Mouse (Mus musculus) megakaryocyte-erythroid progenitor cell, adult 5-6 weeks (primary cell): ENCODE measurements around the gene Tbx21. TPM values are rescaled to one million over a fixed set of nuclear protein-coding genes. Genes with fewer than 3 reads are reported as not detected.

Experiments used
- ATAC-seq: replicated peaks from 2 replicates; pipeline ENCODE4 v1.8.0; 2016; ENCODE audit warnings: mild to moderate bottlenecking, inconsistent platforms; ENCODE audit not compliant: severe bottlenecking, poor library complexity, low FRiP score, low TSS enrichment
- total RNA-seq, 2 experiments: library from RNA; stranded (forward) in 1 of 2; stranded (reverse) in 1 of 2; fragments of 200-1000, 215-1000 nt in 1 of 2; fragments of >200 nt in 1 of 2; fragmentation: Nextera tagmentation in 1 of 2; gene quantifications; 2 replicates each; pipeline ENCODE4 v1.2.3; 2014 to 2017

Gene Tbx21
- total RNA-seq, 2 experiments from 2014 or later = 0.61 to 0.96 TPM

DNA sequence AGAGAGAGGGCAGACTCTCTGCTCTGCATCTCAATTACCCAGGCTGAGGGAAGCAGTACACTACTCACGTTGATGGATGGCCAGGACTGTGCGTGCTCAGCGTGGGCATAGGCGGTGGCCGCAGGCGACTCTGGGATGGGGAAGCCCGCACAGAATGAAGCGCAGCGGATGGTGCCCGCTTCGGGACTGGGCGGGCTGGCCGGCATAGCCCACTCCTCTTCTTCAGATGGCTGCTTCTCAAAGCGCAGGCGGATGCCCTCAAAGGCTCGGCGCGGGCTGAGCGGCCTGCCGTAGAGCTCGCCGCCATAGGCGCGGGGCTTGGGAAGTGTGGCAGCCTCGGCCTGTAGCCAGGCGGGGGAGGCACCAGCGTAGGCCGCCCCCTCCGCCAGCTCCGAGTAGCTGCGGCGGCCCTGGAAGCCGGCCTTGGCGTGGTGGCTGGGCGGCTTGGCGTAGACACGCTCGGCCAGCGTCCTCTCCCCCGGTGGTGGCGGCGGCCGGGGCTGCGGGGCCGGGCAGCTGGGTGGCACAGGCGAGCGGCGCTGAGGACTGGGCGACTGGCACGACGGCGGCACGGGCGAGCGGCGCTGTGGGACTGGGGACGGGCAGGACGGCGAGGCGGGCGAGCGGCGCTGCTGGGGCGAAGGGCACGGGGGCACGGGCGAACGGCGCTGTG lies 23.6 kb upstream of the Tbx21 start:
- no peak for ATAC-seq

DNA sequence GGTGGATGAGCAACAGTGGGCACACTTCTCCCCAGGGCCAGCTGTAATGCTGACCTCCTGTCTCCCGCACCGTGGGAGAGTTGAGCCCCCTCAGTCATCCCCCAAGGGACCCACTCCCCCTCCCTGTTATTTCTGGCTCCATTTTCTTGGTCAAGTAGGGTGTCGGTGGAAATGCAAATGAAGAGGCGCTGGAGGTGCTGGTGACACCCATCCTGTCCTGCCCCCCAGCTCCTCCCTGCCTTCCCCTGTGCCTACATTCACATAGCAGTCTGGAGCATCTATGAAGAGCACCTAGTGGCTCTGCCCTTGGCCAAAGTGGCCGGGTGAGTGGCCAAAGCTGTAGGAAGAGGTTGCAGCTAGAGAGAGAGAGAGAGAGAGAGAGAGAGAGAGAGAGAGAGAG lies 18.1 kb upstream of the Tbx21 start:
- no peak for ATAC-seq

DNA sequence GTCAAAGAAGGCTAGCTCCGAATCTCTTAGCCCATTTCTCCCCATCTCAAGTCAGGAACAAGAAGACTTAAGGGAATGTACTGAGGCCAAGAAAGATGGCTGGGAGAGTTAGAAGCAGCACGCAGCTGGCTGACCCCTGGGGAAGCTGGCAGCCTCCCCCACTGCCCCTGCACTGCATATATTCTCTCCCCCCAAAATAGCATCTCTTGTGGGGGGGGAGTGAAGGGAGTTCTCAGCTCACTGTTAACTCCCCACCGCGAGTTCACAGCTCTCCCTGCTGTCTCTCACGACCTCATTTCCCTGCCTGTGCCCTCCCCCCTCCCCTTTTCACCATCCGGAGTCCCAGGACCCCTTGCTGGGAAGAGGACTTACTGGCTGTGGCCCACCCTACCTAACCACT lies 17.1 kb upstream of the Tbx21 start:
- ATAC-seq = no peak

DNA sequence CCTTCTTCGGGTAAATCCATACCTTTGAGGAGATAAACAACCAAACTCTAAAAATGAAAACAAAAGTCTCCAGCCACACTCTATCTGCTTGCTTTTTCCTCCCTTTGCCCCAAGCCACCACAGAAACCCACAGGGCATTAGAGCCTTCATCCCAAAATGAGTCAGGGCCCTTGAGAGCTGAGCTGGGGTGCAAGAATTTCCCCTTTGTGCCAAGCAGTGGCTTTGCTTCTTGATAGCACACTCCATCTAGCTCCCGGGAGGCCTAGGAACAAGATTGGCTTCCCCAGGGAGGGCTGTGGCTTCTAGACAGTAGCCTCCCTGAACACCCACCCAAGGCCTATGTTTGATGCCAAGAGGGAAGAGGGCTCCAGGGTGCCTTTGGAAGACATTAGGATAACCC lies 16.6 kb upstream of the Tbx21 start:
- ATAC-seq = no peak

DNA sequence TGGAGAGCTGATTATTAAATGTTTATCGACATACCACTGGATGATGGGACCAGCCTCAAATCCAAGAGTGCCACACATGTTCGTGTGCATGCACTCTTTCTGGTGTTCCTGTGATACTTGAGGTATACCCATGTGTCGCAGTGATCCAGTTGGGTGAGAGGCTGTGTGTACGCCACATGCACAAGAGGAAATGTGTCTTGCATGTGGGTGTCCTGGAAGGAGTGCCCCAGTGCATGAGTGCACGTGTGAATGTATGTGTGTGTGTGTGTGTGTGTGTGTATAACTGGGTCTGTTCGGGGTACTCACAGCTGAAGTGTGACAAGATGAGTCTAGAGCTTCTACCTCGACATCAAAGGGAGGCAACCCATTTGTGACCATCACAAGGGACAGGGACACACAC lies 15.2 kb upstream of the Tbx21 start:
- ATAC-seq = no peak

DNA sequence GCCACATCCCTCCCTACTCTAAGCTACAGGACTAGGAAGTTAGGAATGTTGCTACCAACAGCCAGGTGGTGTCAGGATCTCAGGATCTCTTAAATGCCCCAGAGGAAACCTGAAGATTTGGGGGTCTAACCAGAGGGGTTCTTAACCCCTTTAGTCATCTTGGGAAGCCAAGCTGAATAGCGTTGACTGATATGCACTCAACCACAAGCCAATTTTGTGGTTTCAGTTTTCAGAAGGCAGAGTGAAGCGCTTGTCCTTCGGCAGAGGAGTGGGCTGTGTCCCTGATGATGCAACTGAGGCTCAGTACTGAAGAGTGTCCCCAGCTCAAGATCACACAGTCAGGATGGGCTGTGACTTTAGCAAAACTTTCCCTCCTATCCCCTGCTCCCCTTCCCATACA lies 13.8 kb upstream of the Tbx21 start:
- ATAC-seq = no peak

DNA sequence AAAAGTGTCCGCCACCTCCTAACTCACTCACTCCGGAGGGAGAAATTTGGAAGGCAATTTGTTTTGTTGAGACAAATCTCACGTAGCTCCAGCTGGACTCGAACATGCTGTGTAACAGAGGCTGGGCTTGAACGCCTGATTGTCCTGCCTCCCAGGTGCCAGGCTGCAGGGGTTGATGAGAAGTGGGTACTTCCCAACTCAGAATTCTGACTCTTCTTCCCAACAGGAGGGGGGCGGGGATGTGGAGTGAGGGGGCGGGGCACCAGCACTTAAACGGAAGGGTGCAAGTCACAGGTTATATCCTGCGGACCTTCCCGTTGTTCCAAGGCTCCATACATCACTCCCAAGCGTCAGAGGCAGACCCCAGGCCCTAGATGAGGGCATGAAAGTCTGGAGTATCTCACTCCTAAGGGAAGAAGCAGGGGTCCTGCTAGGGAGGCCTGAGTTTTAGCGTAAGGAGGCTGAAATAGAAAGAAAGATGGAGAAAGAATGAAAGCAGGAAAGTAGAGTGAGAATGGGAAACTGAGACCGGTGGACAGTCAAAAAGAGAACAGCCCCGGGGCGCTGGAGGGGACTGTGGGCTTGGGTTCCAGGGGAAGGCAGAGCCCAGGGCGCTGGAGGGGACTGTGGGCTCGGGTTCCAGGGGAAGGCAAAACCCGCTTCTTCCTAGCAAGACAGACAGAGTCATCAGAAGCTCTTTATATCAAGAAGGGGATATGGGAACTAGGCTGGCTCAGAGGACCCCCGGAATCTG lies 12.5 kb upstream of the Tbx21 start:
- ATAC-seq = no peak

DNA sequence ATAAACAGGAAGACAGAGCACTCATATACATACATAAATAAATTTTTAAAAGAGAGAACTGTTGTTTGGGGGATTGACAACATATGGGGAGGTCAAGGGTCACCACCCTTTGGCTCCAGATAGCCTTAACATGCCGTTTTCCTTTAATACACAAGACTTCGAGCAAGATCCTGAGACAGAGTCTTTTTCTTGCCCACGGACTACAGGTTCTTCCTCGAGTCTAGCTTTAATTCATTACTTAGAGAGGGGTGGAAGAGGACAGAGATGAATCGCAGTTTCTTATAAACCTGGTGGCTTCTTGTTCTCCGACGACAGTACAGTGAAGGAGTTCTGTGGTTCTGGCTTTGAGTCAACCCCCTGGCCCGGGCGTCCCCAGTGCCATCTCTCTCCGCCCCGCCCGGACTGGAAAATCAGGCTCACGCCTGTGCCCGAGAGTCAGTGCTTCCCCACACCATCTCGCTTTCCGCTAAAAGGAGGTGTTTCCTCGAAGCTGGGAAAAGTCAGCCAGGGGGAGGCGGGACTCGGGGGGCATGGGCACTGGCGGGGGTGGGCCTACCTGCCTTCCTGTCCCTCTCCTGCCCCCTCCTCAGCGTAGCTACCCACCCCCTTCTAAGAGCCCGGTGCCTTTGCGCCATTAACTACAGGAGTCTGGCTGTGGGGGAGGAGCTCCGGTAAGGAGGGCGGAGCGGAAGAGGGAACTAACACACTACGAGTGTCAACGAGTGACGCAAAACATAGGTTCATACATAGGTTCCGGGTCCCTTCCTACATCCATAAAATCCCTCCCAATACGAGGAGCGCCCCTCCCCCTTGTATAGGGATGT lies 11.7 kb upstream of the Tbx21 start:
- peak; percentile 65 for ATAC-seq

DNA sequence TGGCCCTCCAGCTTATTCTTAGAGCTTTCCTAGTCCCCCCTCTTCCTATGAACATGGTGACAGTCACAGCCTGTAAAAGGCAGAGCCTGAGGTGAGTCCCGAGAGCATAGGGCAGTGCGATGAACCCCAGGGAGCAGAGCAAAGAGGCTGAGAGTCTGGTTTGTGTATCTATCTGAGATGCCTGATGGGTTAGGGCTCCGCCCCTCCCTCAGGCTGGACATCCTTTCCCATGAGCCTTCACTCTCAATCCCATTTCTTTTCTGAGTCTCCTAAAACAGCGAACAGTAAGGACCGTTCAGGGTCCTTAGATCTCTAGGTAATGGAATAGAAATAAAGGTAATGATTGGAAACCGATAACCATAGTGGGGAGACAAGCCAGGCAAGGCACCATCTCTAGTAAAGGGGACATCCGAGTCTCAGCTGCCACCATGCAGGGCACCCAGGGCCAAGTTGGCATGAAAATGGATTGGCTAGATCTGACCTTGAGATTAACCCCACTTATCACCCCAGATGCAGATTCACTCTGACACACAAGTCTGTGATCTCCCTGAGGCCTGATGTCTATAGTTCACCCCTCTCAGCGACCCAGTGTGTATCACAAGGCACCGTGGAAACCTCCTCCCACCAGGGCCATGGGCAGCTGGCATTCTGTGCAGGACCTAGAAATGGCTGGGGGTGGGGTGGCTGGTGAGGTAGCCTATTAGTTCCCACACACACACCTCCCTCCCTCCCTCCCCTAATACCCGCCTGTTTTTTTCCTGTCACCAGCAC lies 9.3 kb upstream of the Tbx21 start:
- no peak for ATAC-seq

DNA sequence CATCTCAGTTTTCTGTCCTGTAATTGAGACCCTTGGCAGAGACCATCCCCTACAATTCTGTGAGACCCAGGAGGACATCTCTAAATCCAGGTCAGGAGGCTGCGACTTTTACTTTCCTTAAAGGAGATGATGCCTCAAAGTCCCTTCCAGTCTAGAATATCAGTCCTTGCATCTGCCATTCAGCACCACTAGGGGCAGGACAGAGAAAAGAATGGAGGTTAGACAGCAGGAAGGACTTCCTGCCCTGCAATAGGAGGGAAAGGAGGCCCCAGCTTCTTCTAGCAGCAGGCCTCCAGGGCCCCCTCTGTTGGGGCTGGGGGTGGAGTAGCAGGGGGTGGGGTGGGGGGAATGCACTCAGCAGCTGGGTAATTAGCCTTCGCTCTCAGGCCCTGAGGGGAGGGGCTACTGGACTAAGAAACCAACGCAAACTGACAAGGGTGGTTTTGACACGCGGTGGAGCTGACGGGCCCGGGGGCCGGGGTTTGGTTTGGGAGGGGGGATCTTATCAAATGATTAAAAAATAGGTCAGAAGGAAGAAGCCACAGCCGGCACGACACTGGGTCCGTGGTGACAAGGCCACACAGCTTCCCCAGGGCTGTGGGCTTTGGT lies 8.3 kb upstream of the Tbx21 start:
- peak; percentile 57 for ATAC-seq

DNA sequence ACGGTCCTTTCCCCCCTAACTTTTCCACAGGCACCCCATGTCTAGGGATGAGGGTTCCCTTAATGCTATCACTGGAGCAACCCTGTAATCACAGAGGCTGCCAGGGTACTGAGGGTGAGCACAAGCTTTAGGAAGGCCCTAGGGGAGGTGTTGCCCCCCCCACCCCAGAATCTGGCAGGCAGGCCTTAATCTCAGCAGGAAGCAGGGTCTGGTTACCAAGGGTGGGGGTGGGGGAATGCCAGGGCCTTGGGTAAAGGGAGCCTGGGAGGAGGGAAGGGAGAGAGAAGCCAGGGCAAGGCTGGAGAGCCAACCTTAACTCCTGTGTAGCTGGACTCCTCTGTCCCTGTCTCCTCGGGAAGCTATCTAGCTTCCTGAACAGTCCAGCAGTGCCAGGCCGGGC lies 5.5 kb upstream of the Tbx21 start:
- ATAC-seq = no peak

DNA sequence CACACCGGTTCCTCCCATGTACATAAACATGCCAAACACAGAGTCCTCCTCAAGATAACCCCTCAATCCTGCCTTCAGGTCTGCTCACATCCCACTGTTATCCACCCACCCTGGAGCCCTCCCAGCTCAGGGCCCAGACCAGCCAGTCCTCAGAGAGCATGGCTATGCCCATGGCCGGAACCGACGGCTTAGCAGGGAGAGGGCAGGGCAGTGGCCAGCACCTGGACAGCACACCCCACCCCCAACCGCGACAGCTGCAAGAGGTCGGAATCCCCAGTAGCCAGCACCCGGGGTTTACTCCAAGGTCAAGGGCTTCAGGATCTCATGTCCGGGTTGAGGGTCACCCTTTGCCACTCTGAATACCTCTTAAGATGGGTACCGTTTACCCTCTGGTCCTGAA lies 5.1 kb upstream of the Tbx21 start:
- no peak for ATAC-seq

DNA sequence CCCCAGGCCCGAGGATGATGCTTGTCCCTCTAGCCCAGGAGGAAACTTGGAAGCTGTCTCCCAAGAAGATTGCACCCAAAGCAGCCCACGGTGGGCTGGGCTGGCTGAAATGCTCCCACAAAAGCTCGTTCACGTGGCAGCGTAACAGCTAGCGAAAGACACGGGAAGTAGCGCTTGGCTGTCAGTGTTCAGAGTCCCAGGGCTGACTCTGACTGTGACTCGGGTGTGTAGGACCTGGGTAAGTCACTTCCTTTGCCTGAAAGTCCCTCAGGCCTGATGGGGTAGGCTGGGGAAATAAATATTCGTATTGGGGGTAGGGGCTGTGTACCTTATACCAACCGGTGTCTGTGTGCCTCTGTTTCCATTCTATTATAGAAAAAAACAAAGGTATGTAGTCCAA lies 666 bp upstream of the Tbx21 start:
- no peak for ATAC-seq

DNA sequence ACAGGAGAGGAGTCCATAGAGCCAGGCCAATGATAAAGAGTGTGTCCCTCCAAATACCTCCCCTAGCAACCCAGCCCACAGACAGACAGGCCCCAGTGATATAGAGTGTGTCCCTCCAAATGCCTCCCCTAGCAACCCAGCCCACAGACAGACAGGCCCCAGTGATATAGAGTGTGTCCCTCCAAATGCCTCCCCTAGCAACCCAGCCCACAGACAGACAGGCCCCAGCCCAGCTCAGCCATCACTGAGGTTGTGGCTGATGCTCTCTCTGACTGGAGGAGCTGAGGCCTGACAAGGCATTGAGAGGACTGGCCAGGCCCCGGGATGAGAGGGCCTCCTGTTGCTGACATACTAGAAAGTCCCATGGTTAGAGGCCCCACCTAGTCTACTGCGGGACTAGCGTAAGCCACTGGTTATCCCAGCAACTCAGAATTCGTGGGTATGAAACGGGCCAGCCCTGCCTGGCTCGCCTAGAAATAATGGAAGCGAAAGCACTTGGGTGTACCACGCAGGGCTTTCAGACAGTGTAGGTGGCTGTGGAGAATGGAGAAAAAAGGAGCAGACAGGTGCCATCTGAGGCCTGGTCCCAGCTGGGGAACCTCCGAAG lies 2.5 kb downstream of the Tbx21 start:
- no peak; the same call in 1 of the 2 replicates for ATAC-seq

DNA sequence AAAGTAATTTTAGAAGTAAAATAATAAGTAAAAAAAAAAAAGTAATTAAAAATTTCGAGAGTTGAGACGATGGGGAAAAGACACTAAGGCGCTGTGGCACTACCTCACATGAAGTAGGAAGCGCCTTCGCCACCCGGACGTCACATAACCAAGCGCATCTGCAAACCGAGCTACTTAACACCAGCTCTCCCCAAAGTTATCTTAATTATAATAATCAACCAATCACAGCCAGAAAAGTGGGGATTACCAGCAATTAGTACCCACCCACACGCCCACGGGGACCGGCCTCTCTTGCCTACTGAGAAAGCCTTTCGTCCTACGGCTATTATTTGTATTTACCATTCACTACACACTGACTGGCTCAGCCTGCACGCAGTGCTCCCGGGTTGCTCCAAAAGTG lies 6.2 kb downstream of the Tbx21 start:
- ATAC-seq = no peak

DNA sequence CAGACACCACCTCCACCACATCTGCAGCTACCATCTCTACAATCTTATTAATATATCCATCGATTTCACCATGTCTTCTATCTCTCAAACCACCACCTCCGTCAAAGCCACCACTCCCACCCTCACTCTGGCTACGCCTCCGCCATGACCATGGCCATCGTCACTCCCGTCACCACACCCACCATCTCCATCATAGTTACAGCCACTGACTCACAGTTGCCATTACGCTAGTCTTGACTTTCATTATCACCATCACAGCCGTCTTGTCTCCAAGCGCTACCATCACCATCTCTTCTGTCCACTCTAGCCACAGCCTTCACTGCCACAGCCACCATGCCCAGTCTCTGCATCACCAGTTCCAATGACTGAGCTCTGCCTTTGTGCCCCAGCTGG lies 11.0 kb downstream of the Tbx21 start:
- ATAC-seq = no peak

DNA sequence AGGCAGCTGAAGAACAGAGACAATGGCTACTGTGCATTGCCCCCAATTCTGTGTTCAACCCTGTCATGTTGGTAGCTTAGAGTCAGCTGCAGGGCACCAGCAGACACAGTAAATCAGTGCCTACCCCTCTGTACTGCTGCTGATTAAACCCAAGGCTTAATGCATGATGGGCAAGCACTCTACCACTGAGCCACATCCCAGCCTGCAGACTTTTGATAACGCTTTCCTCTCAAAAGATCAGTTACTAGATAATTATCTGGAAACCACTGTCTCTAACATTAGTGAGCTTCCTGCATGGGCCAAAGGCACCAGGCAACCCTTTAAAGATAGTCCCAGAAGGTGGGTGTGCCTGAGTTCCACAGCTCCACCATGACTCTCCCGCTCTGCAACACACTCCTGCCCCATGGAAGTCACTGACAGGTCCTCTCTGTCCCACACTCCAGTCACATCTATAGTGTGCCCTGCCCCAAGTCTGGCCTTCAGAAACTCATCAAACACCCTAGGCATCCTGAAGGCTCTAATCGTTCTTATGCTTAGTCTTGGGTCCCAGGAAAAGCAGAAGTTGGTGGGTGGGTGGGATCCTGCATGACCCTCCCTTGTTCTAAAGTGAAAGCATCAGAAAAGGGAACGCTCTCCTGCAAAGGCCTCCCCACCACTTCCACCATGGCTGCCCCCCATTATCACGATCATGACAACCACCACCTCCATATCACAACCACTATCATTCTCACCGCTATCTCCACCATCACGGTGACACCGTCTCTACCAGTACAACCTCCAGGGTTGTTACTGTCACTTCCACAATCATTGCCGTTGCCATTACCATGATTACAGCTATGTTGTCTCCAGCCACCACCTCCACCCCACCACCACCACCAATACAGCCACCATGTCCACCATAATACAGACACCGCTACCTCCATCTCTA lies 11.7 kb downstream of the Tbx21 start:
- ATAC-seq = peak; percentile 46

DNA sequence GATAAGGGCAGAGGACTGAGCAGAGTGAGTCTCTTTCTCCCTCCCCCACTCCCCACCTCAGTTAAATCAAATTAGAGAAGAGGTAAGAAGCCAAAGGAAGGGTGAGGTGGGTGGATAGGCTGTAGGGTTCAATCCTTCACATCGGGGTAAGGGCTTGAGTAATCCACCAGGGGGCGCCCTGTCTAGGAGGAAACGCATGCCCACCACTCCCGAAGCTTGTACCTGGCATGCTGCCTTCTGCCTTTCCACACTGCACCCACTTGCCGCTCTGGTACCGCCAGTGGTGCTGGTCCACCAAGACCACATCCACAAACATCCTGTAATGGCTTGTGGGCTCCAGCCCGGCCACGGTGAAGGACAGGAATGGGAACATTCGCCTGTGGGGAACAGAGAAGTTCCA lies 13.4 kb downstream of the Tbx21 start:
- peak; percentile 63 for ATAC-seq
